Mouse (Mus musculus): Measurements from ENCODE around the gene Pmel. TPM values are rescaled to one million over a fixed set of nuclear protein-coding genes. Genes with fewer than 3 reads are reported as not detected.
A peak's percentile ranks its signal among the peaks of the same experiment; 100 is the strongest.

Gene Pmel
- polyA plus RNA-seq, 1 experiment: 0.16 TPM

GRCm38 (mm10) chr10:128747646-128748251, 43.8 kb downstream of the Pmel start, which contains the start of gene Pym1:
Pym1 (plus strand) TSS chr10:128747889.
- H3K4me3 ChIP-seq (ENCODE audit: insufficient read depth, poor library complexity, severe bottlenecking): peak within 1 kb of the TSS; percentile 90
- peaks cover 25% of the 10 kb centered on the region for H3K36me3 ChIP-seq (ENCODE audit: control insufficient read depth, insufficient read depth)
- H3ac ChIP-seq (ENCODE audit: control insufficient read depth, insufficient read length, low read depth): peak within 1 kb of the TSS; percentile 96
- peaks cover 41% of the 10 kb centered on the region for H3K79me3 ChIP-seq (ENCODE audit: low read depth)
- TF ChIP-seq CEBPB (IDR thresholded peaks at IDR 0.05; ENCODE audit: low read depth) (no peak), CTCF (IDR thresholded peaks at IDR 0.05; ENCODE audit: control insufficient read depth, insufficient read depth, insufficient read length) (no peak)
- H3K27me3 ChIP-seq (ENCODE audit: control insufficient read depth, insufficient read depth, insufficient read length): no peaks in the 10 kb centered on the region
- H3K79me2 ChIP-seq (ENCODE audit: control insufficient read depth, insufficient read depth): peaks cover 50% of the 10 kb centered on the region

- H3K79me2 ChIP-seq (ENCODE audit: control insufficient read depth, insufficient read depth): peaks cover 56% of the 10 kb centered on the region
- H3K27me3 ChIP-seq (ENCODE audit: control insufficient read depth, insufficient read depth, insufficient read length): no peaks in the 10 kb centered on the region
- TF ChIP-seq CTCF (IDR thresholded peaks at IDR 0.05; ENCODE audit: control insufficient read depth, insufficient read depth, insufficient read length) (no peak), MYOD1 (IDR thresholded peaks at IDR 0.05; ENCODE audit: control insufficient read depth, insufficient read length, low read depth) (no peak), FOSL1 (IDR thresholded peaks at IDR 0.05; ENCODE audit: insufficient read depth, low read length, poor library complexity, severe bottlenecking) (no peak), USF1 (IDR thresholded peaks at IDR 0.05; ENCODE audit: low read depth) (no peak), MAX (IDR thresholded peaks at IDR 0.05) (no peak), CEBPB (IDR thresholded peaks at IDR 0.05; ENCODE audit: low read depth) (no peak), MYOG (IDR thresholded peaks at IDR 0.05; ENCODE audit: control insufficient read depth, extremely low read depth, insufficient read length) (no peak)
- peak overlapping the region; percentile 90 for H3K4me3 ChIP-seq (ENCODE audit: insufficient read depth, poor library complexity, severe bottlenecking)
- peak overlapping the region; percentile 96 for H3ac ChIP-seq (ENCODE audit: control insufficient read depth, insufficient read length, low read depth)
- H3K36me3 ChIP-seq (ENCODE audit: control insufficient read depth, insufficient read depth): peaks cover 30% of the 10 kb centered on the region
- peaks cover 47% of the 10 kb centered on the region for H3K79me3 ChIP-seq (ENCODE audit: low read depth)
These were observed 44.4 kb downstream of the Pmel start for GRCm38 (mm10) chr10:128748252-128748864.

Other genes starting within 250 kb of the Pmel start
- gene Smarcc2, start 244.9 kb upstream of the Pmel start, polyA plus RNA-seq (2012; fragmentation: generic; extraction: Trizol): 48.4 TPM
- 3,169 TPM for gene Myl6, start 210.1 kb upstream of the Pmel start, polyA plus RNA-seq (2012; fragmentation: generic; extraction: Trizol)
- gene Myl6b, start 205.5 kb upstream of the Pmel start, polyA plus RNA-seq (2012; fragmentation: generic; extraction: Trizol): 16.7 TPM
- 120 TPM for gene Esyt1, start 178.3 kb upstream of the Pmel start, polyA plus RNA-seq (2012; fragmentation: generic; extraction: Trizol)
- gene Zc3h10, start 156.4 kb upstream of the Pmel start, polyA plus RNA-seq (2012; fragmentation: generic; extraction: Trizol): 13.0 TPM
- gene Rpl41, start 154.9 kb upstream of the Pmel start, polyA plus RNA-seq (2012; fragmentation: generic; extraction: Trizol): 13,760 TPM
- 232 TPM for gene Pa2g4, start 138.2 kb upstream of the Pmel start, polyA plus RNA-seq (2012; fragmentation: generic; extraction: Trizol)
- gene Erbb3, start 114.5 kb upstream of the Pmel start, polyA plus RNA-seq (2012; fragmentation: generic; extraction: Trizol): 0.28 TPM
- gene Rps26, start 77.4 kb upstream of the Pmel start, polyA plus RNA-seq (2012; fragmentation: generic; extraction: Trizol): 2,179 TPM
- gene Ikzf4, start 58.2 kb upstream of the Pmel start, polyA plus RNA-seq (2012; fragmentation: generic; extraction: Trizol): 0.05 TPM
- 9.6 TPM for gene Suox, start 30.1 kb upstream of the Pmel start, polyA plus RNA-seq (2012; fragmentation: generic; extraction: Trizol)
- gene Rab5b, start 7.9 kb upstream of the Pmel start, polyA plus RNA-seq (2012; fragmentation: generic; extraction: Trizol): 27.0 TPM
- gene Cdk2, start 836 bp downstream of the Pmel start, polyA plus RNA-seq (2012; fragmentation: generic; extraction: Trizol): 34.7 TPM
- gene Dgka, start 40.7 kb downstream of the Pmel start, polyA plus RNA-seq (2012; fragmentation: generic; extraction: Trizol): 7.3 TPM
- gene Pym1, start 43.7 kb downstream of the Pmel start, polyA plus RNA-seq (2012; fragmentation: generic; extraction: Trizol): 38.0 TPM
- gene Mmp19, start 86.7 kb downstream of the Pmel start, polyA plus RNA-seq (2012; fragmentation: generic; extraction: Trizol): 1.7 TPM
- gene Dnajc14, start 99.9 kb downstream of the Pmel start, polyA plus RNA-seq (2012; fragmentation: generic; extraction: Trizol): 31.2 TPM
- 15.1 TPM for gene Tmem198b, start 100.2 kb downstream of the Pmel start, polyA plus RNA-seq (2012; fragmentation: generic; extraction: Trizol)
- 56.6 TPM for gene Sarnp, start 113.1 kb downstream of the Pmel start, polyA plus RNA-seq (2012; fragmentation: generic; extraction: Trizol)
- gene Ormdl2, start 117.5 kb downstream of the Pmel start, polyA plus RNA-seq (2012; fragmentation: generic; extraction: Trizol): 41.1 TPM
- 17.0 TPM for gene Gdf11, start 187.5 kb downstream of the Pmel start, polyA plus RNA-seq (2012; fragmentation: generic; extraction: Trizol)
- gene Cd63, start 196.8 kb downstream of the Pmel start, polyA plus RNA-seq (2012; fragmentation: generic; extraction: Trizol): 2,043 TPM
- 12.6 TPM for gene Rdh5, start 218.7 kb downstream of the Pmel start, polyA plus RNA-seq (2012; fragmentation: generic; extraction: Trizol)
- gene Bloc1s1, start 219.8 kb downstream of the Pmel start, polyA plus RNA-seq (2012; fragmentation: generic; extraction: Trizol): 204 TPM
- 100 TPM for gene Itga7, start 229.6 kb downstream of the Pmel start, polyA plus RNA-seq (2012; fragmentation: generic; extraction: Trizol)